Mouse (Mus musculus) left cerebral cortex, postnatal 25 days (tissue): ENCODE results near the gene Hbq1b. TPM values are rescaled to one million over a fixed set of nuclear protein-coding genes. Genes with fewer than 3 reads are reported as not detected.
"Not testable (repeated sequence)": the region's sequence is repeated elsewhere in the genome, so short reads cannot be mapped to it uniquely, and the experiment has no call there.

Experiments
- DNase-seq, 2 experiments: peaks; one replicate each; pipeline ENCODE4 v3.0.0; 2022; ENCODE audit warnings: low spot score in 2 of 2, mixed read lengths in 1 of 2
- intact Hi-C: fragments of 180-260 bp; cut with DNase I; formaldehyde crosslinking; loops from one replicate; pipeline ENCODE4 v1.15.1; 2025
- total RNA-seq, 2 experiments: library from RNA; stranded (reverse); gene quantifications; 2 replicates each; pipeline ENCODE4 v1.2.3; 2021

Hbq1b gene
- total RNA-seq, 2 experiments from 2014 or later, result 0.73 TPM; not detected in 1

DNA sequence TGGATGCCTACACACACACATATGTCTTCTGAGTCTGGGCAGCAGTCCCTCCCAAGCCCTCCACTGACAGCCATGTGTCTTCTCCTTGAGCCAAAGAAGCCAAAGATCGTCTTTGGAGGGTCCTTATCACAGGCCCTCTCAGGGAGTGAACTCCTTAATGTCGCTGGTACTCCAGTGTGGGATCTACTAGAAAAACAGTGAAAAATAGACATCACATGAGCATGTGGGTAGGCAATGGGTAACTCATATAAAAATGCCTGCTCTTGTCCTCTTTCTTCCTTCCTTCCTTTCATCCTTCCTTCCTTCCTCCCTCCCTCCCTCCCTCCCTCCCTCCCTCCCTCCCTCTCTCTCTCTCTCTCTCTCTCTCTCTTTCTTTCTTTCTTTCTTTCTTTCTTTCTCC lies 10.7 kb downstream of the Hbq1b start:
- intact Hi-C loops, DNase-seq: not testable (repeated sequence)

DNA sequence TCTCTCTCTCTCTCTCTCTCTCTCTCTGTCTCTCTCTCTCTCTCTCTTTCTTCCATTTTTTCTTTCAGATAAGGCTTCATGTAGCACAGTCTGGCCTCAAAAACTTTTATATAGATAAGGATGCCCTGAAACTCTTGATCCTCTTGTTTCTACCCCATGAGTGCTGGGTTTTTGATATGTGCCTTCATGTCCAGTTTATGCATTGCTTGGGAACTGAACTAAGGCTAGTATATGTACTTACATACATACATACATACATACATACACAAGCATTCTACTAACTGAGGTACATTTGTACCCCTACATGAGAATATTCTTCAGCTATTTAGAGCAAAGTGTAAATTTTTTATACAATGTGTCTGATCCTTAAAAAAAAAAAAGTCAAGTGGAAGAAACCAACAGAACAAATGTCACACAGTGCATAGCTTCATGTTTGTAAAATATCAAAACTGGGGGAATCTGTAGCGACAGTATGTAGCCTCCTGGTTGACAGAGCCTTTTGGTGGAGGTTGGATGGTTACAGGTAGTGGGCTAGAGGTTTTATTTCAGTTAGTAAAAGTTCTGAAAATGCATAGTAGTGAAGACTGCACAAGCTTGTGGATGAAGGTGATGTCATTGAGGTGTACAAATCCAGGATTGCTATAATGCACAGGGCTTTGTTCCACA lies 11.2 kb downstream of the Hbq1b start:
- intact Hi-C loops, result no loop called here
- DNase-seq, result no peak

DNA sequence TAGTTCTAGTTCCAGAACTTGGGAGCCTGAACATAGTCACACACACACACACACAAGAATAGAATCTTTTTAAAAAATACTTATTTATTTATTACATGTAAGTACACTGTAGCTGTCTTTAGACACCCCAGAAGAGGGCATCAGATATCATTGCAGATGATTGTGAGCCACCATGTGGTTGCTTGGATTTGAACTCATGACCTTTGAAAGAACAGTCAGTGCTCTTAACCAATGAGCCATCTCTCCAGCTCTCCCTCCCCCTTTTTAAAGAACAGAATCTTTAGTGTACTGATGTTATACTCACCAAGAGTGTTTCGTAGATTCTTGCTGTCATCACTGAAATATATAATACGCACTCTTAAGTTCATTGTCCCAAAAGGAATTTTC lies 11.8 kb downstream of the Hbq1b start:
- DNase-seq, result no peak
- intact Hi-C loops, result no loop called here

DNA sequence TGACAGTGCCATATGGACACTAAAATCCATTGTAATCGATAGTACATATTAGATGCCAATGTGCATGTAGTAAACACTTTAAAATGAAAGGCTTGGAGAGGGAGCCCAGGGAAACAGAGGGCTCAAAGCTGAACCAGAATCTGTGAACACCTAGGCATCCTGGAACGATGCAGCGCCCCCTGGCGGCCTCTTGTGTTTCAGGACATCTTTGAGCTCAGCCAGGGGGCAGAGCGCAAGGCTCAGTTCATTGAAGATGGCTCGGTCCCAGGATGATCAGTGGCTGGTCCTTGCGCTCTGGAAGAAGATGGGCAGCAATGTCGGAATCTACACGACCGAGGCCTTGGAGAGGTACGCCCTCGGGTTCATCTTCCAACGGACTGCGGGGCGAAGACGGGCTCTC lies 13.1 kb downstream of the Hbq1b start, which contains the start of gene Hbq1a:
TSS of gene Hbq1a (plus strand) at position 205 of the 400 bp plus-strand sequence.
- DNase-seq, result peak; percentile 67 to 68

GRCm38 (mm10) chr11:32300279-32301267 lies 13.8 kb downstream of the Hbq1b start:
- intact Hi-C loops, result no loop called here
- DNase-seq, result no peak

More for the DNA sequence above, 13.1 kb downstream of the Hbq1b start, which contains the start of gene Hbq1a:
- intact Hi-C loops, result not testable (repeated sequence)

DNA sequence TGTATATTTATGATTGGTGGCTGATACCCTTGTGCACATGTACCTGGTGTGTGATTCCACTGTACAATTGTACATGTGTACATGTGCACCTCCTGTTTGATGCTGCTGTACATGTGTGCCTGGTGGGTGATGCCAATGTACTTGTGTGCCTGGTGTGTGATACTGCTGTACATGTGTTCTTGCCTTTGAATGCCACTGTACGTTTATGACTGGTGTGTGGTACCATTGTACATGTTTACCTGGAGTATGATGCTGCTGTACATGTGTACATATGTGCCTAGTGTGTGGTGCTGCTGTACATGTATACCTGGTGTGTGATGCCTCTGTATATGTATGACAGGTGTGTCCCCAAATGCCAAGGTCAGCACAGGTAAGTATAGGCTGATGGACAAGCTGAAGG lies 14.7 kb downstream of the Hbq1b start:
- intact Hi-C loops, result no loop called here
- DNase-seq, result no peak

DNA sequence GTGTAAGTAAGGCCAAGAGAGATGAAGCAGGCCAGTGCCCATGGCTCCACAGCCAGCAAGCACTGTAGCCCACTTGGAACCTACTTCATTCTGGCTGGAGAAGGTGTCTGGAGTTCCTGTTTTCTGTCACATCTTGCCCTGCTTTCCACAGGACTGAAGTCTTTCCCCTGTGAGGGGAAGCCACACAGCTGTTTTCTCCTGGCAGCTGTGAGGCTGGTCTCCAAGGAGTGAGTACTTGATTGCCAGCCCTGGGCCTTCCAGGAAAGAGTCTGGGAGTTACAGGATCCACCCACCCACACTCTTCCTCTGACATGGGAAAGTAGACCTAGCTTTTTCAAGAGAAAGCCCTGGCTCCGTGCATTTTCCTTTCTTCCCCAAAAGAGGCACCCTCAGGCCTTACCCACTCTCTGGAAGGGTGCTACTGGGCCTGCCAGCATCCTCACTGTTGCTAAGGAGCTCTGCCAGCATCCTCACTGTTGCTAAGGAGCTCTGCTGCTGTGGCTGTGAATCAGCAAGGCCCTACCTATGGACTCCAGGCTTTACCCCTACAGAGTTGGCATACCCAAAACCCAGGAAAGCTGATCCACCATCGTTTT lies 16.2 kb downstream of the Hbq1b start:
- peak; percentile 31 to 82 for DNase-seq
- intact Hi-C loops, result no loop called here

- DNase-seq, result no peak
- intact Hi-C loops, result no loop called here
Observed at GRCm38 (mm10) chr11:32303455-32303854, 16.7 kb downstream of the Hbq1b start.

DNA sequence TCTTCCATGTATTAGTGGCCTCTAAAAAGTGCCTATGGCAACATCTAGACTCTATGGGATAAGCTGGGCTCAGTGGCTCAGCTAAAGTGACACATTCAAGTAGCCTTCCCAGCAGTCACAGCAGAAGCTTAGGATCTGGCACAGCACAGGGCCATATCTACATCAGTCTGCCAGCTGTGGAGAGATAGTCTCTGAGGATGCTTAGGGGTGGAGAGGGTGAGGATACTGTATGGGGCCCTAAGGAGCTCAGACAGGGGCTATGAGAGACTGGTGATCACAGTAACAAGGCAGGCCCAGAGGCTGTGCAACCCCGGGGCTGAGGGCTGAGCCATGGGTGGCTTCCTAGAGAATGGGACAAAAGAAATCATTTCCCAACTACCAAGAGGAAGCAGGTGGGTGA lies 20.2 kb downstream of the Hbq1b start:
- intact Hi-C loops, result no loop called here
- DNase-seq, result no peak

DNA sequence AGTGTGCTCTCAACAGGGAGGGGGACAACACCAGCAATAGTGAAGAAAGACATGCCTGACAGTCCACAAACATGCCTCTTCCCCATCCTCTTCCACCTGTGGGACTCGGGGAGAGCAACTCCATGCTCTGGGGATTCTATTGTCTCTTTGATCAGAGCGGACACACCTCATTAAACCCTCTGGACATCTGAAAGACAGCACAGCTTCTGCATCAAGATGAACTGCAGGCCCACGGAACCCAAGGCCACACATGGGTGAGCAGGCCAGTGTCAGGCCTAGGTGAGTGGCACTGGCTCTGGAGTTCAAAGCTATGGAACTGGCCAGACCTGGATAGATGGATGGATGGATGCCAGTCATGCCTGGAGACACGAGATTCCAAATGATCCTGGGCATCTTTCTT lies 22.7 kb downstream of the Hbq1b start:
- no peak for DNase-seq
- intact Hi-C loops, result no loop called here

- intact Hi-C loops, result loop anchor here (5.0 kb wide), 1 partner anchor 118 kb away; no protein-coding TSS in a partner anchor
- DNase-seq, result no peak
Observed at GRCm38 (mm10) chr11:32309928-32310327, 23.2 kb downstream of the Hbq1b start.

DNA sequence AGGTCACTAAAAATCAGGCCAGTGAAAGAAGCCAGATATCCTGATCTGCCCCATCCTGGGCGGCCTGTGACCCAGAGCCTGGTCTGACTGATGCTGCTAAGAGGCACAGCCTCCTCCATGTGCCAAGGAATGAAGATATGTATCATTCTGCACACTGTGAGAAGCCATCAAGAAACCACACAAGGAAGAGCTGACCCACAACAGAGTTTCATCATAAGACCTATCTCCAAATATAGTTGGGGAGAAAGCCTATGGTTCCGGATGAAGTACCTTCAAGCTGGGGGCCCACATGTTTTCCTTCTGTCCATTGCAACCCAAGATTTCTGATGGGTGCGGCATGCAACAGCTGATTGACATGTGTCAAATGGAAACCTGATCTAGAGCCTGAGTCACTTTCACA lies 29.2 kb downstream of the Hbq1b start:
- DNase-seq, result no peak
- intact Hi-C loops, result no loop called here

DNA sequence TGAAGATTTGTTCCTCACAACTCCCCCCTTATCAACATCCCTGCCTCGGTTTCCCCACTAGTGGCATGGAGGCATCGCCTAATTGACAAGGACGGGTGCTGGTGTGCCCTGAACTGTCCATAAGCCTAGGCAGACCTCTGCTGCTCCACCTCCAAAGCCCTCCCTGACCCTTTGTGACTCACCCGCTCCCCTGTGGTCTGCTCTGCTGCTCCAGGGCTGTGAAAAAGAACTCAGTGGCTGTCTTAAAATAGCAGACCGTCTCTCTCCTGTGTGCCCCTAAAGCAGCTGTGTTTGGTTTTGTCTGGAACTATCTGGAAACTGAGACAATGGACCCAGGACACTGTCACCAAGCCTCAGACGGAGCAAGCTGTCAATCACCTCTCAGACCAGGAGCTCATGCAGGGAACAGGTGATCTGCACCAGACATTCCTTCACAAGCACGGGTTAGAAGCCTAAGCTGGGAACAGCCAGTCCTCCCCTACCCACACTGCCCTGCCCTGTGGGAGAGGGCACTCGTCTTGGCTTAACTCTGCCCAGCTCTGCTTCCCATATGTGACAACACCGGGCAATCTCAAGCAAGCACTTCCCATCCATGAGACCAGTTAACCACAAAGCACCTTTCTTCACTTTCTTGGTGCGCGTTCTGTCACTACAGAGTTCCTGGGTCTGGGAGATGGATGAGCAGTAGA lies 33.9 kb downstream of the Hbq1b start:
- DNase-seq, result no peak
- intact Hi-C loops, result loop anchor here (5.0 to 10.0 kb wide), 3 partner anchors 33 to 326 kb away; partner anchors contain the start of gene Hbq1b

GRCm38 (mm10) chr11:32321196-32321565 lies 34.4 kb downstream of the Hbq1b start:
- intact Hi-C loops, result loop anchor here (5.0 to 10.0 kb wide), 3 partner anchors 34 to 326 kb away; partner anchors contain the start of gene Hbq1b
- peak; percentile 70 to 75 for DNase-seq

DNA sequence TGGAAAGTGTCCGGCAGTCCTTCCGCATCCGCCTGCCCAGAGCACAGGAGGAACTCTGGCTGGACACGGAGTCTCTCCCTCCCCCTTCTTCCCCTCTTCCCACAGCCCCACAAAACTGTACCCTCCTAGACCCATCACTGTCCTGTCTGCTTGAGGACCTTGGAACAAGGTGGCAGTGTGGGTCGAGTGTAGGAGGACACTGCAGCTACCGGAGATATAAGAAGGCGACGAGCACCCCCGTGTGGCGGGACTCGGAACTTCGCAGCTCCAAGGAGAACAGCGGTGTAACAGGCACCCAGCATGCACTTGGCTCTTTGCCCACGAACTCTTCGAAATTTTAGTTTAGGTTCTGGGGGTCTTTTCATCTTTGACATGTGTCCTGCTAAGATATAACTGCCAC lies 37.8 kb downstream of the Hbq1b start:
- DNase-seq, result peak; percentile 83 to 89
- intact Hi-C loops, result loop anchor here (2.0 to 10.0 kb wide), 4 partner anchors 37 to 330 kb away; partner anchors contain the start of gene Hbq1b

GRCm38 (mm10) chr11:32331075-32331474 lies 44.3 kb downstream of the Hbq1b start:
- intact Hi-C loops, result no loop called here
- no peak for DNase-seq

DNA sequence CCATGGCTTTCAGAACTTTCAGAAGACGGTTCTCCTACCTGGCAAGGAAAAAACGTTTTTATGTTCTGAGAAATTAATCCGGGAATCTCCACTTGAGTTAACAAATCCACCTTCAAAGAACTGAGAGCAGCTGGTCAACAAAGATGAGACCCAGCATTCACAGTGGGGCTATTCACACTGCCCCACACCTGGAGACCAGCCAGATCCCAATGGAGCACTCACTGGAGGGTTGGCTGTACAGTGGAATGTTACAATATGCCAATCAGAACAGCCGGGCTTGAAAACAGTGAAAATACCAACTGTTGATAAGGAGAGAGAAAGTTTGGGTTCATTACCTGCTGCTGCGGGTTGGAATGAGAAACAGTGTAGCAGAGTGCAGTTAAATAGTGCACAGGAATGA lies 45.1 kb downstream of the Hbq1b start:
- intact Hi-C loops, result no loop called here
- DNase-seq, result no peak

DNA sequence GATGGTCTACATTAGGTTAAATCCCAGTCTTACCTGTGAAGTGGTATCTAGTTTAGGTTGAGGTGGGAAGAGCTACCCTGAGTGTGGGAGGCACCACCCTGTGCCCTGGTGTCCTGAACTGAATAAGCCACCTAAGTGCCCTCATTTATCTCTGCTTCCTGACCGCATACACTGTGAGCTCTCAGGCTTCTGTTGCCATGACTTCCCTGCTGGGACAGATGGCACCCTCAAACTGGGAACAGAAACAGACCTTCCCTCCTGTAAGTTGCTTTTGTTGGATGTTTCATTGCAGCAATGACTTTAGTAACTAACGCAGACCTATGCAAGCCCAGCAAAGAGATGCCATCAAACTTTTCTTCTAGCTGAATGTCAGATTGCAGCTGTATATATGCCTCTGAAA lies 46.5 kb downstream of the Hbq1b start:
- intact Hi-C loops, result no loop called here
- no peak for DNase-seq

- DNase-seq, result no peak
- intact Hi-C loops, result no loop called here
Observed at GRCm38 (mm10) chr11:32336435-32336907, 49.7 kb downstream of the Hbq1b start.
